Mouse (Mus musculus): Measurements from ENCODE around the gene Hist1h1c. TPM values are rescaled to one million over a fixed set of nuclear protein-coding genes. Genes with fewer than 3 reads are reported as not detected.

Gene Hist1h1c
- polyA plus RNA-seq, 1 experiment from 2014 or later, result 9.2 TPM

- ATAC-seq (ENCODE audit: low FRiP score, low TSS enrichment) (no peak), DNase-seq (no peak)
- H3K4me1 ChIP-seq (ENCODE audit: control insufficient read depth, insufficient read depth, low read length), result peaks cover 12% of the 10 kb centered on the region
- peak overlapping the region; percentile 46 for H3K4me2 ChIP-seq (ENCODE audit: low read length)
- H3K4me3 ChIP-seq (replicated peaks; ENCODE audit: low read depth, low read length), result 0 out of 2 replicates have a peak overlapping the region, but pooled peaks have one; percentile 10
- WGBS, result under 1% methylated on average over 6 of the region's 6 CpGs
- H3K36me3 ChIP-seq (ENCODE audit: control insufficient read depth, insufficient read depth, low read length), result no peaks in the 10 kb centered on the region
- H3K27ac ChIP-seq (replicated peaks; ENCODE audit: low read depth, low read length), result no peak overlapping the region
- H3K27me3 ChIP-seq (ENCODE audit: control insufficient read depth, insufficient read depth, low read length), result no peaks in the 10 kb centered on the region
- H3K9me3 ChIP-seq (ENCODE audit: control insufficient read depth, low read length), result no peaks in the 10 kb centered on the region
- H3K9ac ChIP-seq (replicated peaks; ENCODE audit: low read length), result no peak overlapping the region; the same call in 1 of the 2 replicates
These were observed 14.1 kb downstream of the Hist1h1c start for GRCm38 (mm10) chr13:23752742-23753172.

GRCm38 (mm10) chr13:23753314-23754078 lies 14.9 kb downstream of the Hist1h1c start:
- no peak overlapping the region for H3K9ac ChIP-seq (replicated peaks; ENCODE audit: low read length)
- 0 out of 2 replicates have a peak overlapping the region, but pooled peaks have one; percentile 10 for H3K4me2 ChIP-seq (ENCODE audit: low read length)
- WGBS, result 56% methylated on average over 4 of the region's 4 CpGs

GRCm38 (mm10) chr13:23755000-23755399 lies 16.4 kb downstream of the Hist1h1c start:
- ATAC-seq (ENCODE audit: low FRiP score, low TSS enrichment) (no peak), DNase-seq (no peak)
- Histone ChIP-seq H3K9ac (replicated peaks; ENCODE audit: low read length) (no peak overlapping the region), H3K36me3 (ENCODE audit: control insufficient read depth, insufficient read depth, low read length) (no peaks in the 10 kb centered on the region), H3K27ac (replicated peaks; ENCODE audit: low read depth, low read length) (no peak overlapping the region), H3K4me3 (replicated peaks; ENCODE audit: low read depth, low read length) (no peak overlapping the region), H3K4me1 (ENCODE audit: control insufficient read depth, insufficient read depth, low read length) (peaks cover 11% of the 10 kb centered on the region), H3K27me3 (ENCODE audit: control insufficient read depth, insufficient read depth, low read length) (no peaks in the 10 kb centered on the region), H3K4me2 (ENCODE audit: low read length) (no peak overlapping the region), H3K9me3 (ENCODE audit: control insufficient read depth, low read length) (no peaks in the 10 kb centered on the region)

More at GRCm38 (mm10) chr13:23753314-23754078, 14.9 kb downstream of the Hist1h1c start:
- no peak overlapping the region for H3K4me3 ChIP-seq (replicated peaks; ENCODE audit: low read depth, low read length)
- H3K36me3 ChIP-seq (ENCODE audit: control insufficient read depth, insufficient read depth, low read length), result no peaks in the 10 kb centered on the region
- ATAC-seq (ENCODE audit: low FRiP score, low TSS enrichment) (no peak), DNase-seq (no peak)
- H3K9me3 ChIP-seq (ENCODE audit: control insufficient read depth, low read length), result no peaks in the 10 kb centered on the region
- H3K27ac ChIP-seq (replicated peaks; ENCODE audit: low read depth, low read length), result no peak overlapping the region
- H3K27me3 ChIP-seq (ENCODE audit: control insufficient read depth, insufficient read depth, low read length), result no peaks in the 10 kb centered on the region
- H3K4me1 ChIP-seq (ENCODE audit: control insufficient read depth, insufficient read depth, low read length), result peaks cover 9% of the 10 kb centered on the region

DNA sequence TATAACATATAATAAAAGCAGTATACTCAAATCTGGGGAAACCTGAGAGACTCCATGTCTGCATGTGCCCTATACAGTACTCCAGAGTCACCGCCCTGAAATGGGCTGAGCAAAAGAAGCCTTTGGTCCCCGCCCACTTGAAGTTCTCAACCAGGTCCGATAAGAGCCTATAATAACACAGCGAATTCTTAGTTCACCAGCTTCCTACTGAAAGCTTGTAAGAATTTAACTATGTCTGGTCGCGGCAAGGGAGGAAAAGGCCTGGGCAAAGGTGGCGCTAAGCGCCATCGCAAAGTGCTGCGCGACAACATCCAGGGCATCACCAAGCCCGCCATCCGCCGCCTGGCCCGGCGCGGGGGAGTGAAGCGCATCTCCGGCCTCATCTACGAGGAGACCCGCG lies 18.2 kb downstream of the Hist1h1c start, which contains the start of gene Hist1h4b:
TSS of gene Hist1h4b (plus strand) at position 224 of the 400 bp plus-strand sequence.
- DNase-seq (peak; percentile 95), ATAC-seq (ENCODE audit: low FRiP score, low TSS enrichment) (peak; percentile 67)
- 1% methylated on average over 17 of the region's 22 CpGs for WGBS

DNA sequence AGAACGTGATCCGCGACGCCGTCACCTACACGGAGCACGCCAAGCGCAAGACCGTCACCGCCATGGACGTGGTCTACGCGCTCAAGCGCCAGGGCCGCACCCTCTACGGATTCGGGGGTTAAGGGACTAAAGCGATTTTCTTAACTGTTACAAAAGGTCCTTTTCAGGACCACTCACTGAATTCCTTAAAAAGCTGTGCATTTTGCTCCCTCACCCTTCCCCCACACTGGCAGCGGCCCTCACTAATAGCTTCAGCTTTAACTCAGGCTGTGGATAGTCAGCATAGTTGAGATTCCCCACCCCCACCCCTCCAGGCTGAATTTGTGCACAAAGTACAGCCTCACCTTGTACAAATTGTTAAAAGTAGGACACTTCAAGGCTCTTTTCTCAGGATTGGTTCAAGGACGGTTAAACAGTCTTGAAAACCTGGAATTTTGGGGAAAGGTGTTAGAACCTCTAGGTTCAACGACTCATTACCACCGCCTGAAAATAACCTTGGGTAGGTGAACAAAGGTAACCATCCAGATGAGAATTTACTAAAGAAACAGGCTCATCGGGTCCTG lies 18.7 kb downstream of the Hist1h1c start:
- Histone ChIP-seq H3K4me2 (ENCODE audit: low read length) (peak overlapping the region; percentile 65), H3K27me3 (ENCODE audit: control insufficient read depth, insufficient read depth, low read length) (no peaks in the 10 kb centered on the region), H3K36me3 (ENCODE audit: control insufficient read depth, insufficient read depth, low read length) (no peaks in the 10 kb centered on the region), H3K4me3 (replicated peaks; ENCODE audit: low read depth, low read length) (peak overlapping the region; percentile 30), H3K4me1 (ENCODE audit: control insufficient read depth, insufficient read depth, low read length) (peaks cover 13% of the 10 kb centered on the region), H3K27ac (replicated peaks; ENCODE audit: low read depth, low read length) (peak overlapping the region; percentile 65), H3K9ac (replicated peaks; ENCODE audit: low read length) (no peak overlapping the region; the same call in 1 of the 2 replicates), H3K9me3 (ENCODE audit: control insufficient read depth, low read length) (no peaks in the 10 kb centered on the region)
- no peak for ATAC-seq (ENCODE audit: low FRiP score, low TSS enrichment)
- DNase-seq, result peak; percentile 42
- under 1% methylated on average over 15 of the region's 23 CpGs for WGBS

More for the DNA sequence above, 18.2 kb downstream of the Hist1h1c start, which contains the start of gene Hist1h4b:
- peak within 1 kb of the TSS; percentile 30 for H3K4me3 ChIP-seq (replicated peaks; ENCODE audit: low read depth, low read length)
- H3K9me3 ChIP-seq (ENCODE audit: control insufficient read depth, low read length), result no peaks in the 10 kb centered on the region
- H3K36me3 ChIP-seq (ENCODE audit: control insufficient read depth, insufficient read depth, low read length), result no peaks in the 10 kb centered on the region
- H3K4me2 ChIP-seq (ENCODE audit: low read length), result peak within 1 kb of the TSS; percentile 65
- peak within 1 kb of the TSS; percentile 65 for H3K27ac ChIP-seq (replicated peaks; ENCODE audit: low read depth, low read length)
- H3K9ac ChIP-seq (replicated peaks; ENCODE audit: low read length), result no peak within 1 kb of the TSS; the same call in 1 of the 2 replicates
- no peaks in the 10 kb centered on the region for H3K27me3 ChIP-seq (ENCODE audit: control insufficient read depth, insufficient read depth, low read length)
- peaks cover 13% of the 10 kb centered on the region for H3K4me1 ChIP-seq (ENCODE audit: control insufficient read depth, insufficient read depth, low read length)

- no peak for DNase-seq
- H3K4me2 ChIP-seq (ENCODE audit: low read length), result peak overlapping the region; percentile 65
- no peaks in the 10 kb centered on the region for H3K36me3 ChIP-seq (ENCODE audit: control insufficient read depth, insufficient read depth, low read length)
- H3K27ac ChIP-seq (replicated peaks; ENCODE audit: low read depth, low read length), result no peak overlapping the region
- H3K4me3 ChIP-seq (replicated peaks; ENCODE audit: low read depth, low read length), result no peak overlapping the region
- 46% methylated on average over 3 of the region's 3 CpGs for WGBS
- H3K4me1 ChIP-seq (ENCODE audit: control insufficient read depth, insufficient read depth, low read length), result peaks cover 18% of the 10 kb centered on the region
- H3K9ac ChIP-seq (replicated peaks; ENCODE audit: low read length), result no peak overlapping the region
- no peaks in the 10 kb centered on the region for H3K27me3 ChIP-seq (ENCODE audit: control insufficient read depth, insufficient read depth, low read length)
- no peaks in the 10 kb centered on the region for H3K9me3 ChIP-seq (ENCODE audit: control insufficient read depth, low read length)
- no peak for ATAC-seq (ENCODE audit: low FRiP score, low TSS enrichment)
These were observed 19.3 kb downstream of the Hist1h1c start for GRCm38 (mm10) chr13:23757921-23758320.

DNA sequence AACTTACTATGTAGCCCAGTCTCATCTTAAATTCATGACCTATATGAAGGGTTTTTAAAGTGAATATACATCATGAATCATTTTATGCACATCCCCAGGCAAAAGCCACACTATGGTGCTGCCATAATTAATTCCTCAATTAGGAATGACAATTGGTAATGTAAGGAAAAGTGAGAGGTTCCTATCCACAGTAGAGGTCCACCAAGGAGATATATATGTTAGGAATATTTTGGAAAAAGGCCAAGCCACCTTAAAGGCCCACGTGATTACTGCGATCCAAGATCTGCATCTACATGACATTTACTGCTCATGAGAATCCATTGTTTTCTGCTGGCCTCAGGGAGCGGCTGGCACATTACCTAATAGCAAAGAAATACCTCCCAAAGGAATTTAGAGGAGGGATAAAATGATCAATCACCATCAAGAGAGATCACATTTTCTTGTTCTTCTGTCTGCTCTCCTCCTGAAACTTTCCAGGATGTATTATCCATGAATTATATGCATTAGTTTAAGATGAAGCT lies 20.7 kb downstream of the Hist1h1c start:
- ATAC-seq (ENCODE audit: low FRiP score, low TSS enrichment), result no peak
- H3K9me3 ChIP-seq (ENCODE audit: control insufficient read depth, low read length), result no peaks in the 10 kb centered on the region
- peaks cover 28% of the 10 kb centered on the region for H3K4me1 ChIP-seq (ENCODE audit: control insufficient read depth, insufficient read depth, low read length)
- H3K27me3 ChIP-seq (ENCODE audit: control insufficient read depth, insufficient read depth, low read length), result no peaks in the 10 kb centered on the region
- no peak for DNase-seq
- H3K27ac ChIP-seq (replicated peaks; ENCODE audit: low read depth, low read length), result no peak overlapping the region
- no peak overlapping the region for H3K9ac ChIP-seq (replicated peaks; ENCODE audit: low read length)
- no peak overlapping the region for H3K4me3 ChIP-seq (replicated peaks; ENCODE audit: low read depth, low read length)
- no peaks in the 10 kb centered on the region for H3K36me3 ChIP-seq (ENCODE audit: control insufficient read depth, insufficient read depth, low read length)
- 76% methylated on average over 3 of the region's 3 CpGs for WGBS
- no peak overlapping the region for H3K4me2 ChIP-seq (ENCODE audit: low read length)

DNA sequence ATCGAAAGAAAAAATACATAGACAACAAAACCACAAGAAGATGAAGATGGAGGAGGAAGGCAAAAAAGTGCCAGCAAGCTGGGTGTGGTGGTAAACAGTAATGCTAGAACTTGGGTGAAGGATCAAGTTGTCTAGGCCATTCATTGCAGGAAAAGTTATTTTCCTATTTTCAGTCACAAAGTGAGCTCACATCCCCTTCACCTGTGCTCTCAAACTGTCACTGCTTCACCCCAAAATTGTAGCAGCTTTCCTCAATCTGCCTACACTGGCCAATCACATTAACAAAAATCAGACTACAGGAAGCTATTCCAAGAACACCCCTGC lies 21.3 kb downstream of the Hist1h1c start:
- no peak overlapping the region for H3K27ac ChIP-seq (replicated peaks; ENCODE audit: low read depth, low read length)
- WGBS, result 75% methylated on average over 1 of the region's 1 CpGs
- H3K36me3 ChIP-seq (ENCODE audit: control insufficient read depth, insufficient read depth, low read length), result no peaks in the 10 kb centered on the region
- DNase-seq (no peak), ATAC-seq (ENCODE audit: low FRiP score, low TSS enrichment) (no peak)
- H3K9ac ChIP-seq (replicated peaks; ENCODE audit: low read length), result no peak overlapping the region
- peak overlapping the region; percentile 77 for H3K4me2 ChIP-seq (ENCODE audit: low read length)
- H3K9me3 ChIP-seq (ENCODE audit: control insufficient read depth, low read length), result no peaks in the 10 kb centered on the region
- peaks cover 31% of the 10 kb centered on the region for H3K4me1 ChIP-seq (ENCODE audit: control insufficient read depth, insufficient read depth, low read length)
- no peaks in the 10 kb centered on the region for H3K27me3 ChIP-seq (ENCODE audit: control insufficient read depth, insufficient read depth, low read length)
- no peak overlapping the region for H3K4me3 ChIP-seq (replicated peaks; ENCODE audit: low read depth, low read length)
